Mouse (Mus musculus) thymus, postnatal 25 days (tissue): Measurements from ENCODE around the gene Nsun2.
"Not testable (repeated sequence)": the region's sequence is repeated elsewhere in the genome, so short reads cannot be mapped to it uniquely, and the experiment has no call there.

ENCODE experiments used
- DNase-seq: peaks from one replicate; pipeline ENCODE4 v3.0.0; 2022

The Nsun2 gene

DNA sequence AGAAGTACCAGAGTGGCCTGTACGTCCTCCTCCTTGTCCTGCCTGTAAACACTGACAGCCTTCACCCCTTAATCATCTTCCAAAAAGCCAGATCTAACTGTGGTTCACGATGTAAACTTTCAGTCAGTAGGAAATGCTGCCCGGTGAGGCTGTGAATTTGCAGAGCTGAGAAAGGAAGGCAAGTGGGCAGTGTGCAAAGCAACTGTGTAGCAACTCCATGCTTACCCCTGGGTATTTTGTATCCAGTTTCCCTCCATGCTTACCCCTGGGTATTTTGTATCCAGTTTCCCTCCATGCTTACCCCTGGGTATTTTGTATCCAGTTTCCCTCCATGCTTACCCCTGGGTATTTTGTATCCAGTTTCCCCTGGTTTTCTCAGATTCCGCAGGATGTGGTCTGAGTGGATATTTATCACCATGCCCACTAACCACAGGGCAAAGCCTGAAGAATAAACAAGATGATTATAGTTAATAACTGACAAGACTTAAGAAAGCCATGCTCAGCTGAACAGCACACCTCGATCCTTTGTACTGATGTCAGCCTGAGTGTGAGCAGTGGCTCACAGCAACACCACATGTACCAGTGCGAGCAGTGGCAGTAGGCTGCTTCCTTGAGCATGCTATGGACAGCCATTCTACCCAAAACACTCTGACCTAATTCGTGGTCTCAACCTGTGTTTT is 61.2 kb downstream of the Nsun2 start:
- DNase-seq: no peak

DNA sequence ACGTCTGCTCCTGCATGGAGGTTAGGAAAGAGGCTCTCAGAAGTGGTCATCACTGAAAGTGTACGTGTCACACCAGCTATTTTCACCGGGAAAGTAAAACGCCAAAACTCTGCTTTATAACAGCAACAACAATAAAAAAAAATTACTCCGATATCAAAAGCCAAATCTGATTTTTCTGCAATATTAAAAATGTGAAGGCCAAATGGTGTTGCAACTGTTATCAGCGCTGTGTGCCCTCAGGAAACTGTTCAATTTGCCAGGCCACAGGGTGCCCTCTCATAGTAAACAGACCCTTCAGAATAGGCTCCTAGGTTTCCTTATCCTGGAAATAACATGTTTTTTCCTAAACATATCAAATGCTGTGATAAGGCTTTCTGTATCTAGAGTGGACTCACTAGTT is 62.4 kb downstream of the Nsun2 start:
- DNase-seq: no peak

DNA sequence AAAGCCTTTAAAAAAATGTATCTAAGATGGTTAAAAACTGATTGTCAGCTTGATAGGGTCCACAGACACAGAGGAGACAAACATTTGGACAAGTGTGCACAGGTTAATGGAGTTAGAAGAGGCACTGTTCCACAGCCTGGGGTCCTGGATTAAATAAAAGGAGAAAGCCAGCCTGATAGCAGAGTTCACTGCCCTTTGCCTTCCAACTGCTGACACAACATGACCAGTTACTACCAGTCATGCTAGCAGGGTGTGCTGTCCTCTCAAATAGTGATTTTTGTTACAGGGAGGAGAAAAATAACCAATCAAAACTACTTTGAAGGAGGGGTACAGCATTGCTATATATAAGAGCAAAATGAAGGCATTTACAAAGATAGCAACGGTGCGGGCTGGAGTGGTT is 63.0 kb downstream of the Nsun2 start:
- DNase-seq: no peak

DNA sequence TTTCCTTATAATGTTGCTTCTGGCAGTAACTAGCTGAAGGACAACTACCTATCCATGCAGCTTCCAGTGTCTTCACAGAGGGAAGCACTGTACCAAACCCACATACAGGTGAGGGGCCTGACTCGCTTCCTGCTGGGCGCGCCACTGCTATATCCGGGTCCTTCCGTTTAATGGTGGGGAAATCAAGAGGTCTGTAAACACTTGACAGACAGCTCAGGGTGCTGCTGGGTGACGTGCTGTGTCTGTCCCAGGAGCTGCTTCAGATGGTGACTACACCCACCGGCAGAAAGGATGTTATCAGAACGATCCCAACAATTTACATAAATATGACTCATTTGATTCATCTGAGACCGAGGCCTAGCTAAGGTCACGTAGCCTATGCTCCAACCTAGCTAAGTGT is 65.3 kb downstream of the Nsun2 start:
- no peak for DNase-seq

DNA sequence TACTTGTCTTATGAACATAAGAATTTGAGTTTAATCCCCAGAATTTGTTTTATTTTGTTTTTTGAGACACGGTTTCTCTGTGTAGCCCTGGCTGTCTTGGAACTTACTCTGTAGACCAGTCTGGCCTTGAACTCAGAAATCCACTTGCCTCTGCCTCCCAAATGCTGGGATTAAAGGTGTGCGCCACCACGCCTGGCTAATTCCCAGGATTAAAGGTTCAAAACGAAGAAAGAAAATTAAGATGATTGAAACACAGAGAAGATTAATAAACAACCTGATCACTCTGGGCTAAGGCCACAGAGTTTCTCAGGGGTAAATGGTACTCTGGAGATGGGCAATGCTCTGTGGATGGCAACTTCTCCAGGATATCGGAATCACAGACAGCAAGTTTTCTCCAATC is 67.3 kb downstream of the Nsun2 start:
- not testable (repeated sequence) for DNase-seq

DNA sequence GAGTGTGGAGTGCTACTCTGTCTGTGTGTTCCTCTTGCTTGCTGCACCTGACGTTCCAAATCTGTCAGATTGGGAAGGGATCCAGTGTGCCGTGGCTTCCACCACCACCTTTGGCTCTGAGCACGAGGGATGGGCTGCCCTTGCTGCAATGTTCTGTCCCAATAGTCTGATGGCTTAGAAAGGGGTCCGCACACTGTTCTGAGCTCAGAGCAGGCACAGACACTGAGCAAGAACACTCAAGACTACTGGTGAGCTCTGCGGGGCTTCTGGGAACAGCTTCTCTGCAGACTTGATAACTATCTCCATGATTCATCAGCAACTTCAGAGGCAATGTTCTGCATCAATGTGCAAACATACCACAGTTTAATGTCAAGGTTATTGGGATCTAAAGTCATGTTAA is 67.8 kb downstream of the Nsun2 start:
- DNase-seq: no peak

DNA sequence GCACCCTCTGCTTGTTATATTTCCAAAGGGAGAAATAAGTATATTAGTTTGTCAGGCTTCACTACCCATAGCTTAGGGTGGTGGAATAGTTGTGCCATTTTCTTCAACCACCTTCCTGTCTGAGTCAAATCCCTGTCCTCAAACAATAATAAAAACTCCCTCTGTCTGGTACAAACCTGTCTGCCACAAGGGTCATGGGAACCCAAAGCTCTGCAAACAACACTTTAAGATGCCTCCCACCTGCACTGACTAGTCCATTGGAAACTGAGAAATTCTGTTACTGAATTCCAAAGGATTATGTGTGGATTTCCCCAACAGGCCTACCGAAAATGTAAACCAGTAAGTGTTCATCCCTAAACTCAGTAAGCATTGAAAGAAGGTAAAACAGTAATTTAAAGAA is 71.1 kb downstream of the Nsun2 start:
- DNase-seq: no peak

DNA sequence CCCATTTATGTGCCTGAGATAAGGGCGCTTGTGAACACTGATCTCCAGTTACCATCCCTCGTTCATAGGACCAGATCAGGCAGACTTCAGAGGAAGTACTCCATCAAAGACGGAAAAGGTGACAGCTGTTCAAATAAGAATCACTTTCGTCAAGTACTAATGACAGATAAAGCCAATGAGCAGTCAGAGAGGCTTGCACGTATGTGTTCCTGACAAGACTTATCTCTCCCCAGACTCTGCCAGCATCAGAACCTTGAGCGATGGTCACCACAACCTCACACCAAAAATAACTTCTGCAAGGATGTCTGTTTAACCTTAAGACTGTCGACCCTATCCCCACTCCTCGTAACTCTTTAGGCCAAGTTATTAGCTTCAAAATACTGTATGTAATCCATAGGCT is 75.2 kb downstream of the Nsun2 start:
- DNase-seq: no peak

DNA sequence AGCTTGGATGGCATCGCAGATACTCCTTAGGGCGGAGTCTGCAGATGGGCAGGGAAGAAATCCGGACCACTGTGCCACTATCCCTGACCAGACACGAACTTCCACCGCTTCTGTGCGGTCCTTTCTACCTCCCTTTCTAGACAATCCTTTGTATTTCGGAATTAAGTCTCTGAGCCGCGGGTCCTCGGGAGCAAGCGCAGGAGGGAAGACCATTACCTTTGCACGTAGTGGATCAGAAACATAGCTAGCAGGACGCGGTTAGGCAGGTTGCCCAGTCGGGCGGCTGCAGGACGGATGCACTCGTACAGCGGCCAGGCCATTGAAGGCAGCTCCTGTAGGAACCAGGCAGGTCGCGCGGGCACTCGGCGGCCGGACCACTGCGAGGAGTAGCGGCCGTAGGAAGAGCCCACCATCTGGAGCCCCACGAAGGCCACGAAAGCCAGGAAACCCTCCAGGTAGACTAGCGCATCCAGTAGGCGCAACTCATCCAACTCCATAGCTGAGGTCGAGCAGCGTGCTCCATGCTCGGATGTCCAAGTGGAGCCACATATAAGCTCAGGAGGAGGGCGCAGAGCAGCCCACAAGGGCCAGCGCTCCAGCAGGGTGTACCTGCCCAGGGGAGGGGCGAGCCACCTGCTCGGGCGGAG is 77.3 kb downstream of the Nsun2 start:
- DNase-seq: no peak

DNA sequence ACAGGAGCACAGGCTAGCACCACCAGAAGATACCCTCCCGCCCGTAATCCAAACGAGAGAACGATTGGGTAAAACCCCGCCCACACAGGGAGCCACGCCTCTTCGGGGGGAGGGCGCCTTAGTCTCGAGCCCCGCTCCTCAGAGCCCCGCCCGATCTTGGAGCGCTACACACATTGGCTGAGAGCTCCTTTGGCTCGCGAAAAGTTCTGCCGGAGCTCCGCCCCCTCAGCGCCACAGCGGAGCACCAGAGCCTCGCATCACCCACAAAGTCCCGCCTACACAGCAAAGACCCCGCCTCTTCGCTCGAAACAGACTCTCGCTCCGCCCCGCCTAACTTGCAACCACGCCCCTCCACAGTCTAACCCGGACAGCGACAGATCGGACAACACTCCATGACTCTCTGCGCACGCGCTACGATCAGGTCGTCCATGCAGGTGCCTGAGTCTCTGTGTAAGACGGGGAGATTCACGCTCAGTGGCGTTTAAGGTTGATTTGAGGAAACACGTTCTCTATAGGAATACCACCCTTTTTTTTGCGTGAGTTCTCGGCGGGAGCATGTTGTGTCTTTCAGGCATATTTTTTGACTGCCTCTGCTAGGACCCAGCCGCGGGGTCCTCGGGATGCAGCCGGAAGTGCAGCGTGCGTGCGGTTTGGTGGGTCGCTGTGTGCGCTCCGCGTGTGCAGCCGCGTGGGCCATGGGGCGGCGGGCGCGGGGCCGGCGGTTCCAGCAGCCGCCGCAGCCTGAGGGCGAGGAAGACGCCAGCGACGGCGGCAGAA is 78.0 kb downstream of the Nsun2 start, which contains the start of gene Srd5a1:
Gene Srd5a1, minus strand, starts transcription at position 45 of the 777 bp plus-strand sequence.
- peak; percentile 100 for DNase-seq

DNA sequence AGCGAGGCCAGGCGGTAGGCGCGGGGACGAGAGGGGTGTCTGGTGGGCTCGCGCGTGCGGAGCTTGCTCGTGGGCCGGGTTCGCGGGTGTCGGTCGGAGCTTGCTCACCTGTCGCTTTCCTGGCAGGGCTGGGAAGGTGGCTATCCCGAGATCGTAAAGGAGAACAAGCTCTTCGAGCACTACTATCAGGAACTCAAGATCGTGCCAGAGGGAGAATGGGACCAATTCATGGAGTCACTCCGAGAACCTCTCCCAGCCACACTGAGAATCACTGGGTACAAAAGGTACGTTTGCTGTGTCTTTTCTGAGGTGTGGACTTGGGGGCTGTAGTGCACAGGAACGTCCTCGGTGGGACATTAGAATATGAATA is 78.6 kb downstream of the Nsun2 start:
- DNase-seq: no peak

DNA sequence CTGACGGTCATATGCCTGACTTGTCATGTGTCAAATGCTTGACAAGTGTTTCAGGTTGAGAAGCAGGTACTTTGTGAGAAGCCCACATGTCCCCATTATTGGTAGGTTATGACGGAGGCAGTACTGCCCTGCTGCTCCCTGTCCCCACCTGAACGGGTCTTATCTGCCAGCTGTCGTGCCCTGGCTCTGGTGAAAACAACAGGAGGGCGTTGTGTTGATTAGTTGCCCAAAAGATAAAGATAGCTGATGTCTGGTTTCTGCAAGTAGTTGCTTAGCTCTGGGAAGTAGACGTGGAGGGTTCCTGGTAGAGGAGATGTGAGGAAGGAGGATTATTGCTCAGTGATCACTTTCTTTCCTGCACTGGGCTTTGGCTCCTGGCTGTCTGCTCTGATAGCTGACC is 83.2 kb downstream of the Nsun2 start:
- no peak for DNase-seq

DNA sequence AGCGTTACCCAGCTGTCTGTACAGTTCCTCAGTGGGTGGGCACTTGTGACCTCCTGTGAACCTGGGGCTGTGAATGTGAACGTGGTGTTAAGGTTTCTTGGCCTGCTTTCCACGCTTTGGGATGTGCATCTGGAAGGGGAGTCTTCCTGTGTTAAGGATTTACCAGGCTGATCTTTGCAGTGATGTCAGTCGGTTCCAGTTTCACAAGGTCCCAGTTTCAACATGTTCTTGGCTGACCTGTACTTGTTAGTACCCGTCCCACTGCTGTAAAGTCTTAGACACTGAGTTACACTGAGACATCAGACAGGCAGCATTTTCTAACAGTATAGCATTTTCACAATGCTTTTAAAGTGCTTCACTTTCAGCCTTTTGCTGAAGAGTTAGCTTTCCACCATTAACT is 90.3 kb downstream of the Nsun2 start:
- no peak for DNase-seq

DNA sequence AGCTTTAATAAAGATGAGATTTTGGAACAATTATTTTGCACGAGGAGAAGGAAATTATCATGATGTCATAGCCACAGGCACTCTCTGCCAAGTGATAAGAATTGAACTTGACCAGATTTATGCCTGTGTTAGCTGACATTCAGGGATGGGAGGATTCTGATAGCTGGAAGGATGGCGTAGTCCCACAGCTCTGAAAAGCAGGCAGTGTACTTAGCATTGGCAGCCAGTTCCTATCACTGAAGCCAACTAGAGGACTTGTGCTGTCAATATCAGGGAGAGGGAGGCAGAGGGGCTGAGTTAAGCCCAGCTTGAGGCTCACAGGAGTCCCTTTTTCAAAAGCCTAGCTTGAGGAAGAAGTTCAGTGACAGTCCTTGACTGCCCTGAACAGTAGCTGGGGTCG is 91.0 kb downstream of the Nsun2 start:
- DNase-seq: no peak

DNA sequence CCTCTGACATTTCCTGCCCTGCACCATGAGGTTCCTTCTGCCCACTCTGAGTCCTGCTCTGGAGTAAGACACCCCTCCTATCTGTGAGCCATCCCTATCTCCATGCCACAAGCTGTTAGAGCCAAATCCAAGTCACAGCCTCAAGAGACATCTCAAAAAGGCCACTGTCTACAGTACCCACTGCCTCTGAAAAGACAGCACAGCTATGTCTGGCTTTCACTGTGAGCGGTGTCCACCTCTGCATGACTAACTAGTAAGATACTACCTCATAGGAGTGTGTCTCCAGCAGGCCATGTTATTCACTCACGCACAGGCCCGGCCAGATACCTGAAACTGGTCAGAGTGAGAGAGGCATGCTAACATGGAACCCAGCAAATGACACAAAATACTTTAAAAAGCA is 94.4 kb downstream of the Nsun2 start:
- DNase-seq: no peak

DNA sequence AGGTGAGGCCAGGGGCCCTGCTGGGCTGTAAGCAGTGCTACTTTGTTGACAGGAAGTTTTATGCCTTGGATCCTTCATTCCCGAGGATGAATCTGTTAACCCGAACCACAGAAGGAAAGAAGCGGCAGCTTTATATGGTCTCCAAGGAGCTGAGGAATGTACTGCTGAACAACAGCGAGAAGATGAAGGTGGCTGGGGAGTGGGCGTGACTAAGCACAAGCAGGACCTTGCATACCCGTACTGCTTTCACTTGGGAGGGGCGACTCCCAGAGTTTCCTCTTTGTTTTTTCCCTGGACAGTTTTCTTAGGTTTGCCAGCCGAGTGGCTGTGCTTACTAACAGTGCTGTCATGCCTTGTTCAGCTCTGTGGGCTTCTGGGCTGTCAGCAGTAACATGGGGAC is 97.0 kb downstream of the Nsun2 start:
- no peak for DNase-seq

DNA sequence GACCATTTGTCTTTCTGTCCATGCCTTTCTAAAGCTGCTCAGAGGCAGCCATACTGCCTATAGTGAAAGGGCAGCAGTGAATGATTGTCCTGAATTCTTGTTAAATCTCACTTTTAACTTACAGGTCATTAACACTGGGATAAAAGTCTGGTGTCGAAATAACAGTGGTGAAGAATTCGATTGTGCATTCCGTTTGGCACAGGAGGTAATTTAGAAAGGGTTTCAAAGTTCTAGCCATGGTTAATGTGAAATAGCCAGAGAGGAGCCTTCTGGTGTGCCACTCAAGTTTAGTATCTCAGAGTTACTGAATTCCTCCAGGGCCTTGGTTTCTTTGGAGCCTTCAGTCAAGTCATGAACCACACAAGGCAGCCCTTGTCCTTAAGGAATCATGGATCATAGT is 97.6 kb downstream of the Nsun2 start:
- no peak for DNase-seq

DNA sequence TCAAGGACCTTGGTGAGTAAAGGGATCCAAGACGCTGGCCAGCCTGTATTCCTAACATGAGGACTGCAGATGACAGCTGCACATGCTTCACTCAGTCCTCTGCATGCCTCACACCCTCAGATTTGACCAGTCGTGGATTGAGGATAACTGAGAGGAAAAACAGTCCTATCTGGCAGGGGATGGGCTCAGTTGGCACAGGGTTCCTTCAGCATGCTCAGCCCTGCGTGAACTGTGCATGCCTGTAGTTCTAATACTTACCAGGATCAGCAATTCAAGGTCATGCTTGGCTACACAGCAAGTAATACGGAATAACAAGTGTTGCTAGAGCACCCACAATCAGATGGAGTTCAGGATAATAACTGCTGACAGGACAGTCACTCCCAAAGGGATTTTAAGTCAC is 98.1 kb downstream of the Nsun2 start:
- no peak for DNase-seq

DNA sequence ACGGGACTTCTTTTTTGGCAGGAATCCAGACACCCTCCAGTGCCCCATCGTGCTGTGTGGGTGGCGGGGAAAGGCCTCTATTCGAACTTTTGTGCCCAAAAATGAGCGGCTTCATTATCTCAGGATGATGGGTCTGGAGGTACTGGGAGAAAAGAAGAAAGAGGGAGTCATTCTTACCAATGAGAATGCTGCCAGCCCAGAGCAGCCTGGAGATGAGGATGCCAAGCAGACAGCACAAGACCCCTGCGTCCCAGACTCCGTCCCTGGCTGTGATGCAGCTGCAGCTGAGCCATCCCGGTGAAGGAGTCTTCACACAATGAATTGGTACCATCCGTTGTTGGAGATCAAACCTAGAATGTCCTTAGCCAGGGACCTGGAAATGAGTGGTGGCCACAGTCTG is 100.0 kb downstream of the Nsun2 start:
- no peak for DNase-seq

DNA sequence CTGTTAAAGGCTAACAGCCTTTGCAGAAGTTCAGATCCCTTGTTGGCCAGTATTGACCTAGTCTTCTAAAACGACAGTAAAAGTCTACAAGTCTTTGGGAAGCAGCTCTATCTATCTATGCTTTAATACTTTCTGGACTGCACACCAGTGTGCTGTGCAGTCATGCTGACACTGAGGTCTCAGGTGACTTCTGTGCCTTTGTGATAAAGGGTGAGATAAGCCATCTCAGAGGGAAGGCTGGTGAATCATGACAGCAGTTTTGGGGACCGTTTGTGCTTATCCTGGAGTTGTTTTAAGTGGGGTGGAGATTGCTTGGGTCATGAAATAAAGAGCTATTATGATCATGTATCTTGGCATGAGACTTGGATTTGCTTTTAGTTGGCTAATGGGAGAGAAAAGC is 100.4 kb downstream of the Nsun2 start:
- DNase-seq: no peak

DNA sequence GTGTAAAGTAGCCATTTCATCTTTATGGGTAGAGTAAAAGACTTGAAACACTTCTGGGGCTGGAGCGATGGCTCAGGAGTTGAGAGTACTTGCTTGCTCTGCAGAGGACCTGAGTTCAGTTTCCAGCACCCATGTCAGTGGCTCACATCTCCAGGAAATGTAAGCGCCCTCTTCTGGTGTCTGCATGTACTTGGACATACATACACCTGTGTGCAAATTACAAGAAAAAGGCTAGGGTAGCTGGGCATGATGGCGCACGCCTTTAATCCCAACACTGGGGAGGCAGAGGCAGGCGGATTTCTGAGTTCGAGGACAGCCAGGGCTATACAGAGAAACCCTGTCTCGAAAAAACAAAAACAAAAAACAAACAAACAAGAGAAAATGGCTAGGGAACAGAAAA is 102.3 kb downstream of the Nsun2 start:
- DNase-seq: not testable (repeated sequence)

DNA sequence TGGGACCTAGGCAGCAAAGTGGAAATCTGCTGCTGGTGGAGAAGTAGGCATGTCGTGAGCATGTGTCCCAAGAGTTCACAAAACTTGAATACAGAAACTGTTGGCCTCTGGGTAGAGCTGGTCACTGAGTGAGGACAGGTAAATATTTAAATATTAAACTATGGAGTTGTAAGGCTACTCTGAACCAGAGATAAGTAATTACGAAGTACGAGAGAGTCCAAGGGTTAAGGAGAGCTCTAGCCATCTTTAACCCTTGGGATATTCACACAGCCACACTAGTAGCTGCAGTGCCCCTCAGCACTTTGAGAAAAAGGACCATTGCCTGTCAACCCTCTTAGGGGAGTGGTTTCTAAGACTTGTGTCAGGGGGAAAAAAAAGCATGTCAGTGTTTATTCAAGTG is 102.8 kb downstream of the Nsun2 start:
- DNase-seq: no peak

DNA sequence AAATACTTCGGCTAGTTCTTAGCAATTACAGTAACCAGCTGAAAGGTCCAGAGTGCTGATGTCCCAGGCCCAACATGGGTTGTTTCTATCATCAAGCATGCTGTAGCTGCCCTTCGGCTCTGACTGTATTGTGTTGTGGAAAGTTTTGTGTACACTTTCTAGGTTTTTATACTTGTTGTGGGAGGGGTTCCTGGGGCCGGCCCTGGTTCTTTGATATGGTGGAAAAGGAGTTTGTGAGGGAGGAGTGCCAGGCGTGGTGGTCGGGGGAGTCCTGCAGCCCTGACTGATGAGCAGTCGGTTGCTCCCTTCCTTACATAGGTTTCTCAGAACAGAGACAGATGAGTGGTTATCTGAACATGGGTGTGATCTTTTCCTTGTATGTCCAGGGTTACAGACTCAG is 103.3 kb downstream of the Nsun2 start:
- no peak for DNase-seq

DNA sequence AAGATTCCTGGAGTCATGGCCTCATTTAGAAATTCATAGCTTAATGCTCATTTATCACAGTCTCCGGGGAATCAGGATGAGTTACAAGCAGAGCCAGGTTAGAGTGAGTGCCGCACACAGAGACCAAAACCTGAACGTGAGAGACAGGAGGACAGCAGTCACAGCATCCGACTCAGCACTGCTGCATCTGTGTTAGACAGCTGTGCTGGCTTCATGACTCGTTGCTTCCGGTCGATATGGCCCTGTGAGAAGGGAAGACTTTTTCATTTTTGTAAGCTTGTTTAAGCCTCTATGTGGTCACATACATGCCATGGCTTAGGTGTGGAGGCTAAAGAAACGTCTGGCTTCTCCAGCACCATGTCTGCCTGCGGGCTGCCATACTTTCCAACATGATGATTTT is 104.1 kb downstream of the Nsun2 start:
- DNase-seq: no peak
